Mouse (Mus musculus) heart, postnatal 36 days (tissue): ENCODE measurements at regions not wholly inside any gene's neighbourhood (a gene's known extent, or its start where the extent isn't known, plus 50 kb on each side); places are given as distances from the start of the nearest gene placed in this dataset.

Experiments
- DNase-seq, 2 experiments: peaks; one replicate each; pipeline ENCODE4 v3.0.0; 2021 to 2022
- intact Hi-C: fragments of 180-260 bp; cut with DNase I; formaldehyde crosslinking; loops from one replicate; pipeline ENCODE4 v1.15.1; 2025

- intact Hi-C loops, result no loop called here
- DNase-seq, result peak; percentile 24 to 52
Measured at GRCm38 (mm10) chr11:7944956-7945515, 719.3 kb downstream of the Tns3 start.

- DNase-seq, result no peak
- intact Hi-C loops, result no loop called here
Measured at GRCm38 (mm10) chr11:7944373-7944772, 720.0 kb downstream of the Tns3 start.

GRCm38 (mm10) chr11:7933611-7934010 is 719.9 kb upstream of the Igfbp3 start:
- intact Hi-C loops, result loop anchor here (10.0 kb wide), 1 partner anchor 311 kb away; no protein-coding TSS in a partner anchor
- no peak for DNase-seq

GRCm38 (mm10) chr11:7932638-7933037 is 718.9 kb upstream of the Igfbp3 start:
- DNase-seq, result no peak

GRCm38 (mm10) chr11:7931064-7931797 is 717.5 kb upstream of the Igfbp3 start:
- intact Hi-C loops, result loop anchor here (10.0 kb wide), 1 partner anchor 314 kb away; no protein-coding TSS in a partner anchor
- no peak for DNase-seq

More at GRCm38 (mm10) chr11:7932638-7933037, 718.9 kb upstream of the Igfbp3 start:
- intact Hi-C loops, result loop anchor here (10.0 kb wide), 1 partner anchor 312 kb away; no protein-coding TSS in a partner anchor

GRCm38 (mm10) chr11:7927676-7928075 is 714.0 kb upstream of the Igfbp3 start:
- peak; percentile 15 to 39 for DNase-seq
- intact Hi-C loops, result no loop called here

GRCm38 (mm10) chr11:7912036-7912435 is 698.3 kb upstream of the Igfbp3 start:
- intact Hi-C loops, result no loop called here
- no peak for DNase-seq

GRCm38 (mm10) chr11:7900266-7900665 is 686.5 kb upstream of the Igfbp3 start:
- intact Hi-C loops, result no loop called here
- no peak for DNase-seq

GRCm38 (mm10) chr11:7898204-7898603 is 684.5 kb upstream of the Igfbp3 start:
- DNase-seq, result no peak
- intact Hi-C loops, result no loop called here

GRCm38 (mm10) chr11:7880506-7880905 is 666.8 kb upstream of the Igfbp3 start:
- no peak for DNase-seq
- intact Hi-C loops, result no loop called here

GRCm38 (mm10) chr11:7864116-7864515 is 650.4 kb upstream of the Igfbp3 start:
- no peak for DNase-seq
- intact Hi-C loops, result loop anchor here (5.0 kb wide), 1 partner anchor 652 kb away; the partner anchor contains the start of gene Igfbp3

GRCm38 (mm10) chr11:7863711-7864110 is 650.0 kb upstream of the Igfbp3 start:
- DNase-seq, result no peak
- intact Hi-C loops, result loop anchor here (5.0 kb wide), 1 partner anchor 651 kb away; the partner anchor contains the start of gene Igfbp3

- intact Hi-C loops, result loop anchor here (5.0 kb wide), 1 partner anchor 650 kb away; the partner anchor contains the start of gene Igfbp3
- peak; percentile 19 to 28 for DNase-seq
Measured at GRCm38 (mm10) chr11:7862547-7862946, 648.8 kb upstream of the Igfbp3 start.

GRCm38 (mm10) chr11:7852612-7853011 is 638.9 kb upstream of the Igfbp3 start:
- intact Hi-C loops, result no loop called here
- no peak for DNase-seq

- intact Hi-C loops, result loop anchor here (10.0 kb wide), 1 partner anchor 376 kb away; no protein-coding TSS in a partner anchor
- peak; percentile 27 to 54 for DNase-seq
Measured at GRCm38 (mm10) chr11:7838311-7839237, 624.9 kb upstream of the Igfbp3 start.

GRCm38 (mm10) chr11:7837486-7837885 is 623.8 kb upstream of the Igfbp3 start:
- intact Hi-C loops, result loop anchor here (10.0 kb wide), 1 partner anchor 377 kb away; no protein-coding TSS in a partner anchor
- DNase-seq, result no peak

- no peak for DNase-seq
- intact Hi-C loops, result loop anchor here (10.0 kb wide), 1 partner anchor 381 kb away; no protein-coding TSS in a partner anchor
Measured at GRCm38 (mm10) chr11:7834151-7834550, 620.4 kb upstream of the Igfbp3 start.

- DNase-seq, result no peak
- intact Hi-C loops, result loop anchor here (10.0 kb wide), 1 partner anchor 382 kb away; no protein-coding TSS in a partner anchor
Measured at GRCm38 (mm10) chr11:7832376-7832775, 618.7 kb upstream of the Igfbp3 start.

GRCm38 (mm10) chr11:7829770-7830169 is 616.0 kb upstream of the Igfbp3 start:
- DNase-seq, result no peak
- intact Hi-C loops, result loop anchor here (10.0 kb wide), 1 partner anchor 385 kb away; no protein-coding TSS in a partner anchor

- intact Hi-C loops, result no loop called here
- no peak for DNase-seq
Measured at GRCm38 (mm10) chr11:7828001-7828400, 614.3 kb upstream of the Igfbp3 start.
